Mouse (Mus musculus) liver, embryonic 14.5 days (tissue): Measurements from ENCODE around the gene Sytl4. TPM values are rescaled to one million over a fixed set of nuclear protein-coding genes. Genes with fewer than 3 reads are reported as not detected.

Source experiments
- ATAC-seq: fragments of 200-750 bp; cut with Nextera tagmentation; 2 replicates; pipeline ENCODE4 v1.8.0; 2017; ENCODE audit warnings: moderate number of reproducible peaks, mild to moderate bottlenecking, moderate library complexity; ENCODE audit not compliant: insufficient read depth
- DNase-seq, 3 experiments: peaks; one replicate each; pipeline ENCODE4 v3.0.0-alpha.2; 2012 to 2013; ENCODE audit warnings: low read depth in 3 of 3, low spot score in 3 of 3
- H3K27ac ChIP-seq: fragments of 300-500 bp; sonication (generic); 2 replicates; pipeline ENCODE4 v1.5.1; 2014; ENCODE audit warnings: moderate library complexity, mild to moderate bottlenecking, control low read depth, inconsistent platforms
- H3K27me3 ChIP-seq: fragments of 300-500 bp; sonication (generic); 2 replicates; pipeline ENCODE4 v1.6.1; 2014; ENCODE audit warnings: mild to moderate bottlenecking, low read length, moderate library complexity; ENCODE audit not compliant: control insufficient read depth, insufficient read depth
- H3K36me3 ChIP-seq: fragments of 300-500 bp; sonication (generic); replicated peaks from 2 replicates; pipeline ENCODE4 v1.6.1; 2014; ENCODE audit warnings: low read depth; ENCODE audit not compliant: control insufficient read depth, insufficient read depth
- H3K4me1 ChIP-seq, 2 experiments: fragments of 200-500 bp in 1 of 2; fragments of 300-500 bp in 1 of 2; sonication (generic) in 1 of 2; replicated peaks; 2 replicates each; pipeline ENCODE4 v1.6.1; 2012 to 2014; ENCODE audit warnings: antibody characterized with exemption in 1 of 2, inconsistent platforms in 1 of 2, low read length in 1 of 2; ENCODE audit not compliant: control insufficient read depth in 2 of 2, insufficient read depth in 2 of 2
- H3K4me2 ChIP-seq: fragments of 300-500 bp; sonication (generic); 2 replicates; pipeline ENCODE4 v1.6.1; 2014; ENCODE audit warnings: low read depth, mild to moderate bottlenecking, control low read depth, moderate library complexity
- H3K4me3 ChIP-seq, 2 experiments: fragments of 200-500 bp in 1 of 2; fragments of 300-500 bp in 1 of 2; sonication (generic) in 1 of 2; 2 replicates each; pipeline ENCODE4 v1.5.1; 2012 to 2014; ENCODE audit warnings: low read depth in 2 of 2, low read length in 2 of 2, mild to moderate bottlenecking in 2 of 2, control low read depth in 1 of 2, inconsistent platforms in 1 of 2, moderate library complexity in 1 of 2; ENCODE audit not compliant: insufficient read depth in 1 of 2
- H3K9ac ChIP-seq: fragments of 300-500 bp; sonication (generic); replicated peaks from 2 replicates; pipeline ENCODE4 v1.6.1; 2014; ENCODE audit warnings: mild to moderate bottlenecking, control low read depth, moderate library complexity
- H3K9me3 ChIP-seq: fragments of 300-500 bp; sonication (generic); 2 replicates; pipeline ENCODE4 v1.6.1; 2016; ENCODE audit warnings: low read length, mixed read lengths; ENCODE audit not compliant: control insufficient read depth
- CTCF ChIP-seq: IDR thresholded peaks from 2 replicates; pipeline ENCODE4 v1.5.1; 2016; ENCODE audit warnings: antibody characterized with exemption, low read depth, control low read depth
- EP300 ChIP-seq: IDR thresholded peaks from 2 replicates; pipeline ENCODE4 v1.6.1; 2016; ENCODE audit warnings: antibody characterized with exemption, low read depth
- WGBS: fragments of 180-500 bp; shearing (Covaris S2); extraction: QIAGEN DNeasy Blood & Tissue Kit; methylation state at CpG from one replicate; pipeline ENCODE4 v1.1.7; 2014; ENCODE audit not compliant: insufficient replicate concordance; 5-methylcytosine and 5-hydroxymethylcytosine counted together
- polyA plus RNA-seq, 2 experiments: library from polyadenylated mRNA; depleted of rRNA in 1 of 2; stranded (reverse) in 1 of 2; unstranded in 1 of 2; fragments of >200 nt; fragmentation: Nextera tagmentation in 1 of 2; extraction: Ambion mirVana in 1 of 2; gene quantifications; 2 replicates each; pipeline versions ENCODE4 v1.2.1 to v1.2.3; 2012 to 2014

Sytl4 gene
- polyA plus RNA-seq, 2 experiments = 0.55 to 0.83 TPM

GRCm38 (mm10) chrX:133911397-133912103, 70.1 kb downstream of the Sytl4 start:
- no peak for DNase-seq
- no peak for ATAC-seq
- Histone ChIP-seq H3K4me1 (no peaks in the 10 kb centered on the region), H3K27ac (no peak overlapping the region), H3K4me3 (no peak overlapping the region), H3K27me3 (no peaks in the 10 kb centered on the region), H3K36me3 (no peaks in the 10 kb centered on the region), H3K9ac (no peak overlapping the region), H3K9me3 (no peaks in the 10 kb centered on the region), H3K4me2 (no peak overlapping the region)
- no peak for TF ChIP-seq CTCF
- TF ChIP-seq EP300 = no peak
- WGBS = 41% methylated on average over 10 of the region's 10 CpGs

GRCm38 (mm10) chrX:133908261-133908660, 73.4 kb downstream of the Sytl4 start, which contains the start of gene Srpx2:
Srpx2 (plus strand) TSS chrX:133908426.
- no peaks in the 10 kb centered on the region for H3K9me3 ChIP-seq
- no peak within 1 kb of the TSS for H3K4me3 ChIP-seq
- DNase-seq = no peak
- 30% methylated on average over 3 of the region's 3 CpGs for WGBS
- no peak within 1 kb of the TSS for H3K4me2 ChIP-seq
- TF ChIP-seq EP300 (no peak), CTCF (no peak)
- H3K4me1 ChIP-seq = no peaks in the 10 kb centered on the region
- H3K27me3 ChIP-seq = no peaks in the 10 kb centered on the region
- H3K9ac ChIP-seq = no peak within 1 kb of the TSS
- no peak within 1 kb of the TSS for H3K27ac ChIP-seq
- no peaks in the 10 kb centered on the region for H3K36me3 ChIP-seq
- ATAC-seq = no peak

- peak within 1 kb of the TSS; percentile 28; the same call in 1 of the 2 replicates for H3K9ac ChIP-seq
- TF ChIP-seq EP300 (no peak), CTCF (peak; percentile 33; the same call in 1 of the 2 replicates)
- DNase-seq = peak; percentile 39 to 48 (median 41)
- no peaks in the 10 kb centered on the region for H3K4me1 ChIP-seq
- no peaks in the 10 kb centered on the region for H3K27me3 ChIP-seq
- no peaks in the 10 kb centered on the region for H3K36me3 ChIP-seq
- H3K9me3 ChIP-seq = no peaks in the 10 kb centered on the region
- peak within 1 kb of the TSS; percentile 48 to 71 for H3K4me3 ChIP-seq
- WGBS = 13% methylated on average over 33 of the region's 33 CpGs
- peak within 1 kb of the TSS; percentile 60 for H3K4me2 ChIP-seq
- H3K27ac ChIP-seq = no peak within 1 kb of the TSS
- peak; percentile 56 for ATAC-seq
Observed at GRCm38 (mm10) chrX:133898014-133898542, 83.5 kb downstream of the Sytl4 start, which contains the start of gene Tspan6. Tspan6 (minus strand) TSS chrX:133898429.

- no peak for TF ChIP-seq CTCF
- TF ChIP-seq EP300 = no peak
- ATAC-seq = no peak
- H3K27me3 ChIP-seq = no peaks in the 10 kb centered on the region
- H3K9ac ChIP-seq = no peak overlapping the region
- no peaks in the 10 kb centered on the region for H3K4me1 ChIP-seq
- H3K36me3 ChIP-seq = no peaks in the 10 kb centered on the region
- H3K9me3 ChIP-seq = no peaks in the 10 kb centered on the region
- no peak overlapping the region for H3K4me3 ChIP-seq
- H3K27ac ChIP-seq = no peak overlapping the region
- H3K4me2 ChIP-seq = no peak overlapping the region
- DNase-seq = no peak
- 73% methylated on average over 5 of the region's 5 CpGs for WGBS
Observed at GRCm38 (mm10) chrX:133888111-133888510, 93.5 kb downstream of the Sytl4 start.

GRCm38 (mm10) chrX:133887308-133887707, 94.3 kb downstream of the Sytl4 start:
- ATAC-seq (no peak), DNase-seq (no peak)
- Histone ChIP-seq H3K4me2 (no peak overlapping the region), H3K36me3 (no peaks in the 10 kb centered on the region), H3K4me3 (no peak overlapping the region), H3K4me1 (no peaks in the 10 kb centered on the region), H3K9me3 (no peaks in the 10 kb centered on the region), H3K27me3 (no peaks in the 10 kb centered on the region), H3K27ac (no peak overlapping the region), H3K9ac (no peak overlapping the region)
- WGBS = 34% methylated on average over 3 of the region's 3 CpGs
- no peak for TF ChIP-seq CTCF
- TF ChIP-seq EP300 = no peak

Other genes starting within 250 kb of the Sytl4 start
- 0.03 TPM in 1 of 2 replicates, not detected in the other for gene Tnmd, start 130.8 kb downstream of the Sytl4 start, polyA plus RNA-seq (2012; rRNA removed)
- gene Tnmd, start 130.8 kb downstream of the Sytl4 start, polyA plus RNA-seq (2014; fragmentation: Nextera tagmentation; extraction: Ambion mirVana) = not detected in 2 replicates
- 4.2 and 4.3 TPM in 2 replicates for gene Tspan6, start 83.4 kb downstream of the Sytl4 start, polyA plus RNA-seq (2012; rRNA removed)
- 10.5 and 11.4 TPM in 2 replicates for gene Tspan6, start 83.4 kb downstream of the Sytl4 start, polyA plus RNA-seq (2014; fragmentation: Nextera tagmentation; extraction: Ambion mirVana)
- gene Srpx2, start 73.4 kb downstream of the Sytl4 start, polyA plus RNA-seq (2012; rRNA removed) = 0.22 and 0.28 TPM in 2 replicates
- 0.25 and 0.27 TPM in 2 replicates for gene Srpx2, start 73.4 kb downstream of the Sytl4 start, polyA plus RNA-seq (2014; fragmentation: Nextera tagmentation; extraction: Ambion mirVana)
- 10.4 and 12.6 TPM in 2 replicates for gene Cstf2, start 77.4 kb upstream of the Sytl4 start, polyA plus RNA-seq (2012; rRNA removed)
- 23.5 and 23.8 TPM in 2 replicates for gene Cstf2, start 77.4 kb upstream of the Sytl4 start, polyA plus RNA-seq (2014; fragmentation: Nextera tagmentation; extraction: Ambion mirVana)
- 0.03 and 0.04 TPM in 2 replicates for gene Xkrx, start 180.3 kb upstream of the Sytl4 start, polyA plus RNA-seq (2012; rRNA removed)
- gene Xkrx, start 180.3 kb upstream of the Sytl4 start, polyA plus RNA-seq (2014; fragmentation: Nextera tagmentation; extraction: Ambion mirVana) = 0.06 TPM in 1 of 2 replicates, not detected in the other
- gene Arl13a, start 205.7 kb upstream of the Sytl4 start, polyA plus RNA-seq (2012; rRNA removed) = not detected in 2 replicates
- not detected in 2 replicates for gene Arl13a, start 205.7 kb upstream of the Sytl4 start, polyA plus RNA-seq (2014; fragmentation: Nextera tagmentation; extraction: Ambion mirVana)
- gene Nox1, start 240.1 kb upstream of the Sytl4 start, polyA plus RNA-seq (2012; rRNA removed) = not detected in 2 replicates
- gene Nox1, start 240.1 kb upstream of the Sytl4 start, polyA plus RNA-seq (2014; fragmentation: Nextera tagmentation; extraction: Ambion mirVana) = 0.06 TPM in 1 of 2 replicates, not detected in the other